Mouse (Mus musculus) right cerebral cortex, postnatal 4 days (tissue): Measurements from ENCODE around the gene 2310011J03Rik.
"Not testable (repeated sequence)": the region's sequence is repeated elsewhere in the genome, so short reads cannot be mapped to it uniquely, and the experiment has no call there.

Experiments
- DNase-seq: peaks from one replicate; pipeline ENCODE4 v3.0.0-alpha.2; 2022

Gene 2310011J03Rik

DNA sequence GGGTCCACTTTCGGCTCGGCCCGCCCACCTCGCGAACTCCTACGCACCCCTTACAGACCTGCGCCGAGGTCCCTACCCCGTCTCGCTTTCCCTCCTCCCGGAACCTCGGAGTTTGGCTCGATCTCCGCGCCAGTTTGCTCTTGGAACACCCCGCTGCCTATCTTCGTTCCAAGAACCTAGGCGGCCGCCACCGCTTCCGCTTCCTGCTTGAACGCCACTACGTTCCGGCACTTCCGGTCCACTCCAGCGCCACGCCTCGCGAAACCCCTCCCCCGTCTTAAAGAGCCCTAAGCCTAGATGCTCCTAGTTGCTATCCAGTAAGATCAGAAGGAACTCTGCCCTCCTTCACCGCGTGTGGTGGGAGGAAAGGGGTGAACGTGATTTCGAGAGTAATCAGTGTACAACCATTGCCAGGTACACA, at the start of gene 2310011J03Rik:
Gene 2310011J03Rik (minus strand): TSS at position 198 of the 421 bp plus-strand sequence.
- DNase-seq, result peak; percentile 85

DNA sequence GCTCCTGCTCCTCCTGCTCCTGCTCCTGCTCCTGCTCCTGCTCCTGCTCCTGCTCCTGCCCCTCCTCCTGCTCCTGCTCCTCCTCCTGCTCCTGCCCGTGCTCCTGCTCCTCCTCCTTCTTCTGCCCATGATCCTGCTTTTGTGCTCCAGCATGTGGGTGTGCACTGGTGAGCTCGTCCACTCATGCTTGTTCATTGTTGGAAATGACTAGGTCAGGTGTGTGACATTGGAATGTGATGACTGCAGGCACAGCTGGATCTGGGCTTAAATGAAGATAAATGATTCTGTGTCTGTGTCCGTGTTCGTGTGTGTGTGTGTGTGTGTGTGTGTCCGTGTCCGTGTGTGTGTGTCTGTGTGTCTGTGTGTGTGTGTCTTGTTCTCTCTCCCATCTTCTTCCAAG, 48.1 kb upstream of the 2310011J03Rik start:
- DNase-seq, result no peak

DNA sequence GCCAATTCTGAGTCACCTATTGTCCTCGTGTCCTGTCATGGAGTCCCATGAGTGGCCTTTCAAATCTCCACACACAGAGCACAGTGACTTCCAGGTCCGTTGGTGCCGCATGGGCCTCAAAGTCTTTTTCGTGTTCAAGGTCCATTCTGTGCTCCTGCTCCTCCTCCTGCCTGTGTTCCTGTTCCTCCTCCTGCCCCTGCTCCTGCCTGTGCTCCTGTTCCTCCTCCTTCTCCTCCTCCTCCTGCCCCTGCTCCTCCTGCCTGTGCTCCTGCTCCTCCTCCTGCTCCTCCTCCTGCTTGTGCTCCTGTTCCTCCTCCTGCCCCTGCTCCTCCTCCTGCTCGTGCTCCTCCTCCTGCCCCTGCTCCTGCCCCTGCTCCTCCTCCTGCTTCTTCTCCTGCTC, 47.6 kb upstream of the 2310011J03Rik start:
- no peak for DNase-seq

- no peak for DNase-seq
Observed at GRCm38 (mm10) chr10:80365736-80366135, 45.4 kb upstream of the 2310011J03Rik start.

GRCm38 (mm10) chr10:80363734-80364133, 43.4 kb upstream of the 2310011J03Rik start:
- no peak for DNase-seq

GRCm38 (mm10) chr10:80357994-80358639, 37.8 kb upstream of the 2310011J03Rik start:
- DNase-seq, result no peak

GRCm38 (mm10) chr10:80357336-80357735, 37.0 kb upstream of the 2310011J03Rik start:
- DNase-seq, result no peak

GRCm38 (mm10) chr10:80356737-80357136, 36.4 kb upstream of the 2310011J03Rik start:
- DNase-seq, result no peak

GRCm38 (mm10) chr10:80356001-80356682, 35.8 kb upstream of the 2310011J03Rik start, which contains the start of gene Plk5:
TSS of gene Plk5 (plus strand) at chr10:80356459.
- no peak for DNase-seq

DNA sequence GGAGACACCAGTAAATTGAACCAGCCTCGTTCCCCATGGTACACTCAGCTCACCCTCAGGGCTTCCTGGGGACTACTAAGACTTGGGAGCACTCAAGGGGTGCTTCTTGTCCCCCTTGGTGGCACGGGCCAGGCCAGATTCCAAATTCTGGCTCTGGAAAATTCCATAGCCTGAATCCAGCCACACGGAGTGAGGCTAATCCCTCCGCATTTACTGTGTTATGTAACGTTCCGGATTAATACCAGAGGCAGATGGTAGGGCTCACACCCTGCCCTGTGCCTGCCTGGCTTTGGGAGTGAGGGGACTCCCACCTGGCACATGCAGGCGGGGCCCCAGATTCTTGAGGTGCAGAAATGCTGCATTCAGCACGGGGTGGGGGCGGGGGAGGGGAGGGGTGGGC, 35.1 kb upstream of the 2310011J03Rik start:
- DNase-seq, result no peak

GRCm38 (mm10) chr10:80352727-80353126, 32.4 kb upstream of the 2310011J03Rik start:
- no peak for DNase-seq

- DNase-seq, result no peak
Observed at GRCm38 (mm10) chr10:80351896-80352295, 31.6 kb upstream of the 2310011J03Rik start.

- peak; percentile 89 for DNase-seq
Observed at GRCm38 (mm10) chr10:80350292-80350691, 30.0 kb upstream of the 2310011J03Rik start.

DNA sequence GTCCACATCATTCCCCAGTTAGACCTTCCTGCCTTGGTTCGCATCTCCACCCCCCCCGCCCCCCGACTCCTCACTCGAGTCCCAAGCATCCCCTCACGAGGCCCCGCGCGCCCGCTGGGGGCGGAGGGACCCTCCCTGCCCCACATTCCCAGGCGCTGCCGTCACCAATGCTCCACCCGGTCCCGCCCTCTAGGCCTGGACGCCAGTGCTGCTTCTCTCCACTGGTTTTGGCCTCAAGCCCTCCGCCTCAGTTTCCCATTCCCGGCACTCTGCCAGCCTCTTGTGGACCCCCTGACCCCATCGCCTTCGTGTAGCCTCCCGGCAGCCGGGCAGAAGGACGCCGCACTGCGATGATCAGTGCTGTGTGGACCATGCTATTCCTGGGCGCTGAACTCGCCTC, 28.6 kb upstream of the 2310011J03Rik start:
- DNase-seq, result no peak

- no peak for DNase-seq
Observed at GRCm38 (mm10) chr10:80348244-80348781, 28.0 kb upstream of the 2310011J03Rik start, which contains the start of gene Adamtsl5. TSS of gene Adamtsl5 (minus strand) at chr10:80348412.

GRCm38 (mm10) chr10:80347514-80347967, 27.2 kb upstream of the 2310011J03Rik start:
- DNase-seq, result no peak

DNA sequence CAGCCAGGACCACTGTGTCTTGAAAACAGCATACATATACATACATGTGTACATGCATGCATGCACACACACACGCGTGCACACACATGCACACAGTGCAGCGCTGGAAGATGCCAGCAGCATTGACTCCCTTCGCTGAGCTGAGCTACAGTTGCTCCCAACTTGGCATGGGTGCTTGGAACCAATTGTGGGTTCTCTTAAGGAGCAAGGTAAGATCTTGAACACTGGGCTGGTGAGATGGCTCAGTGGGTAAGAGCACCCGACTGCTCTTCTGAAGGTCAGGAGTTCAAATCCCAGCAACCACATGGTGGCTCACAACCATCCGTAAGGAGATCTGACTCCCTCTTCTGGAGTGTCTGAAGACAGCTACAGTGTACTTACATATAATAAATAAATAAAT, 25.6 kb upstream of the 2310011J03Rik start:
- DNase-seq, result not testable (repeated sequence)

DNA sequence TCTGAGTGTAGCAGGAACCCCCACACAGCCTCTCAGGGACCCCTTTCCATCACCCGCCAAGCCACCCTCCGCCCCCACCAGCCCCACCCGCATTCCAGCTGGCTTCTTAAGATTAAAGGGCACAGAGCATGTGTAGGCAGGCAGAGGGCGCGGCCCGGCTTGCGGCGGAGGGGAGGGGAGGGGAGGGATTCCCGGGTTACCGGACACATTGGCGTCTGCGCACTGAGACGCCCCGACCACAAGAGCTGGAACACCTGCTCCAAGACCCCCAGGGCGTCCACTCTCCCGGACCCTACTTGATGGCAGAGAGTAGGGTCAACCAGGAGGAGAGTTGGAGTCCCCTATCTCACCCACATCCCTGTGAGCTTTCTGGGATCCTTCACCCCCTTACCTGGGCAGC, 24.8 kb upstream of the 2310011J03Rik start:
- DNase-seq, result no peak

GRCm38 (mm10) chr10:80344131-80344661, 23.9 kb upstream of the 2310011J03Rik start:
- DNase-seq, result no peak

GRCm38 (mm10) chr10:80343425-80343895, 23.1 kb upstream of the 2310011J03Rik start:
- DNase-seq, result no peak

DNA sequence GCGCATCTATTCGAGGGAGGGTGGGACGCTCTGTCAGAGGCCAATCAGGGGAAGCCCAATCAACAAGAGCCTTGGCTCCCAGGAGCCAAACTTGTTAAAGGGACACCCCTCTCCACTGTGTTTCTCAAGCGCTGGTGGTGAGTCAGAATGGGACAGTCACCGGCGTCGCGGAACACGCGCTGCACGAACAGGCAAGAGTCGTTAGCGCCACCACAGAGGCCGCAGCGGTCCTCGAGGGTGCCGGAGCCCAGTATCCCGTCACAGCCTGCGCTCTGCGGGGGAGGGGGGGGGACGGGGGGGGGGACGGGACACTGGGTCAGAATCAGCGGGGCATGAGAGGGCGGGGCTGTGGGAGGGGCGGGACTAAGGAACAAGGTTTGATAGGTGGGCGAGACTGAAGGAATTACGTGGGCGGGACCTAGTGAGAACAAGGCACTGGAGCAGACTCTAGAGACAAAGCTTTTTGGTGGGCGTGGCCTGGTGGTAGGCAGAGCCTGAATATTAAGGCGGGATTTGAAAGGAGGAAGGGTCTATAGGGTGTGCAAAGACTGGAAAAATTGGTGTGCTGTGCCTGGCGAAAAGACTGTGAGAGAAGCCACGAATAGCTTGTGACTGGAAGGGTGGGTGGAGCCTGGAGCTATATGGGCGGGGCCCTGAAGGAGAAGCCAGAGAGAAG, 22.6 kb upstream of the 2310011J03Rik start:
- DNase-seq, result no peak

DNA sequence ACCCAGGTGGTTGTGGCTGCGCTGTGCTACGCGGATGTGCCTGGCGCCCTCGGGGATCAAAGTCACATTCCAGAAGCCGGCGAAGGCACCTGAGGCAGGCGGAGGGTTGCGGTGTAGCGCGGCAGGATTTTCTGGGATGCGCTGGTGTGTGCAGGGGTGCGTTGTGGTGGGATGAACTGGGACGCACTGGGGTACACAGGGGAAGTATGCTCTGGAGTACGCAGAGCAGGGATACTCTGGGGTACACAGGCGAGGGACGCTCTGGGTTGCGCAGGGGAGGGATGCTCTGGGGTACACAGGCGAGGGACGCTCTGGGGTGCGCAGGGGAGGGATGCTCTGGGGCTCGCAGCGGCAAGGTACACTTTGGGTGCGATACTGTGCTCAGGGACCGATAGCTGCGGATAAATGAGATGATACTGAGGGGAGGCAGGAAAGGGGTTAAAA, 22.0 kb upstream of the 2310011J03Rik start:
- DNase-seq, result no peak
